ENCODE assay signal across 12 mouse cellular contexts in genomic region chr9:72217296-72218028, GRCm38 (mm10). TPM values are rescaled to one million over a fixed set of nuclear protein-coding genes. Genes with fewer than 3 reads are reported as not detected.
DNase-seq lines count a peak whose midpoint lies in the region; ATAC-seq and TF ChIP-seq lines count a peak whose summit lies in the region.
"Had no signal": no experiment of that assay in that cellular context is flagged by ENCODE, and none has a peak within 500 bp of the region (broad histone marks: within the 10 kb centered on the region; RNA-seq: fewer than 3 reads in every experiment).

No protein-coding gene starts in this region.

- no peak overlapping the region for H3K27ac ChIP-seq in forebrain, postnatal 0 days (ENCODE audit: low read depth, low read length)
- no peak overlapping the region for H3K27ac ChIP-seq in heart, embryonic 12.5 days (ENCODE audit: poor library complexity, severe bottlenecking)
- H3K27ac ChIP-seq: forebrain, embryonic 10.5 days; hindbrain, postnatal 0 days; midbrain, embryonic 12.5 days had no signal

- no peak for ATAC-seq in forebrain, postnatal 0 days
- ATAC-seq in heart, embryonic 12.5 days (ENCODE audit: insufficient number of reproducible peaks, low FRiP score): no peak
- ATAC-seq: hindbrain, postnatal 0 days had no signal

- no peaks in the 10 kb centered on the region for H3K36me3 ChIP-seq in forebrain, postnatal 0 days (ENCODE audit: insufficient read depth)
- H3K36me3 ChIP-seq in heart, embryonic 12.5 days: no peaks in the 10 kb centered on the region
- H3K36me3 ChIP-seq: forebrain, embryonic 10.5 days; midbrain, embryonic 12.5 days had no signal

- H3K4me3 ChIP-seq in forebrain, postnatal 0 days (ENCODE audit: low read depth, low read length): no peak overlapping the region
- no peak overlapping the region for H3K4me3 ChIP-seq in heart, embryonic 12.5 days
- H3K4me3 ChIP-seq: forebrain, embryonic 10.5 days; midbrain, embryonic 12.5 days had no signal

- no peak overlapping the region for H3K4me2 ChIP-seq in forebrain, postnatal 0 days (ENCODE audit: low read depth)
- H3K4me2 ChIP-seq in heart, embryonic 12.5 days: no peak overlapping the region
- H3K4me2 ChIP-seq: heart, embryonic 11.5 days; midbrain, embryonic 12.5 days had no signal

- no peak for TF ChIP-seq CTCF in forebrain, postnatal 0 days (IDR thresholded peaks at IDR 0.05; ENCODE audit: low read depth)

- no peak overlapping the region for H3K9ac ChIP-seq in forebrain, postnatal 0 days
- no peak overlapping the region for H3K9ac ChIP-seq in heart, embryonic 12.5 days
- H3K9ac ChIP-seq: midbrain, embryonic 12.5 days had no signal

- no peaks in the 10 kb centered on the region for H3K4me1 ChIP-seq in forebrain, postnatal 0 days (ENCODE audit: insufficient read depth)
- H3K4me1 ChIP-seq in heart, embryonic 12.5 days (replicated peaks): no peaks in the 10 kb centered on the region

- peak; percentile 85 for DNase-seq in heart, adult 11 months
- no peak for DNase-seq in heart, postnatal 4 days
- DNase-seq in retina, postnatal 1 day: peak; percentile 20
- no peak for DNase-seq in retina, embryonic 14.5 days (ENCODE audit: low spot score)
- peak; percentile 59 for DNase-seq in gastrocnemius, postnatal 10 days
- peak; percentile 30 for DNase-seq in retina, postnatal 7 days (ENCODE audit: low read depth, low spot score)
- DNase-seq in forebrain, postnatal 0 days: no peak

- 67% methylated on average over 11 of the region's 11 CpGs for WGBS in forebrain, postnatal 0 days
- WGBS in heart, embryonic 12.5 days: 63% methylated on average over 11 of the region's 11 CpGs

- no peaks in the 10 kb centered on the region for H3K27me3 ChIP-seq in forebrain, postnatal 0 days (ENCODE audit: insufficient read depth, low read length)
- H3K27me3 ChIP-seq in heart, embryonic 12.5 days (replicated peaks): no peaks in the 10 kb centered on the region
- H3K27me3 ChIP-seq: midbrain, embryonic 12.5 days had no signal

- no peaks in the 10 kb centered on the region for H3K9me3 ChIP-seq in forebrain, postnatal 0 days (ENCODE audit: low read length)
- no peaks in the 10 kb centered on the region for H3K9me3 ChIP-seq in heart, embryonic 12.5 days (replicated peaks)
- H3K9me3 ChIP-seq: forebrain, embryonic 10.5 days; midbrain, embryonic 12.5 days had no signal

RNA-seq across cellular contexts. Expression of gene Zfp280d, which starts 57.2 kb away (rescaled TPM):
- total RNA-seq in heart, postnatal 4 days (2021): 10 to 100 TPM; 38.3 to 38.7 TPM
- 10 to 100 TPM; 17.8 to 27.1 TPM for total RNA-seq in gastrocnemius, postnatal 10 days (2021)
- total RNA-seq in forebrain, postnatal 0 days (2014; rRNA removed): 63.6 and 93.6 TPM in 2 replicates
- 16.9 and 24.1 TPM in 2 replicates for polyA plus RNA-seq in forebrain, postnatal 0 days (2015; fragmentation: Nextera tagmentation; extraction: Ambion mirVana)
- polyA plus RNA-seq in heart, embryonic 12.5 days (2016; fragmentation: Nextera tagmentation; extraction: Ambion mirVana): 30.9 and 36.9 TPM in 2 replicates

Comparison
In these comparisons a context has a peak if more than half of its experiments do, and no peak if none do; other contexts are left out.
1. DNase-seq: peak in heart, adult 11 months (single experiment), retina, postnatal 1 day (single experiment), gastrocnemius, postnatal 10 days (single experiment) and retina, postnatal 7 days (single experiment); none in heart, postnatal 4 days (single experiment), retina, embryonic 14.5 days (single experiment) and forebrain, postnatal 0 days (single experiment).